Mouse (Mus musculus): ENCODE data around the gene Gm1123. TPM values are rescaled to one million over a fixed set of nuclear protein-coding genes. Genes with fewer than 3 reads are reported as not detected.
A peak's percentile ranks its signal among the peaks of the same experiment; 100 is the strongest.

Gene Gm1123
- polyA plus RNA-seq, 1 experiment from 2014 or later: 0.20 TPM

- WGBS: 71% methylated on average over 6 of the region's 6 CpGs
- no peak overlapping the region for H3K27ac ChIP-seq
- no peaks in the 10 kb centered on the region for H3K27me3 ChIP-seq (ENCODE audit: control insufficient read depth, insufficient read depth, low read length)
- no peak overlapping the region for H3K4me2 ChIP-seq (replicated peaks)
- no peaks in the 10 kb centered on the region for H3K9me3 ChIP-seq (ENCODE audit: control insufficient read depth, low read length)
- no peak overlapping the region for H3K4me3 ChIP-seq (replicated peaks; ENCODE audit: low read length)
- peaks cover 22% of the 10 kb centered on the region for H3K36me3 ChIP-seq (replicated peaks; ENCODE audit: control insufficient read depth, insufficient read depth)
- no peaks in the 10 kb centered on the region for H3K4me1 ChIP-seq (replicated peaks; ENCODE audit: control insufficient read depth, insufficient read depth, low read length)
- ATAC-seq (ENCODE audit: low FRiP score) (no peak), DNase-seq (ENCODE audit: low spot score) (no peak)
- no peak overlapping the region for H3K9ac ChIP-seq
These were observed 14.2 kb upstream of the Gm1123 start for GRCm38 (mm10) chr9:99049760-99050159.

GRCm38 (mm10) chr9:99048724-99049250, 13.3 kb upstream of the Gm1123 start:
- peak; percentile 63 for DNase-seq (ENCODE audit: low spot score)
- Histone ChIP-seq H3K9me3 (ENCODE audit: control insufficient read depth, low read length) (no peaks in the 10 kb centered on the region), H3K4me1 (replicated peaks; ENCODE audit: control insufficient read depth, insufficient read depth, low read length) (no peaks in the 10 kb centered on the region), H3K4me3 (replicated peaks; ENCODE audit: low read length) (no peak overlapping the region), H3K27ac (no peak overlapping the region), H3K9ac (no peak overlapping the region), H3K4me2 (replicated peaks) (no peak overlapping the region), H3K27me3 (ENCODE audit: control insufficient read depth, insufficient read depth, low read length) (no peaks in the 10 kb centered on the region), H3K36me3 (replicated peaks; ENCODE audit: control insufficient read depth, insufficient read depth) (peaks cover 19% of the 10 kb centered on the region)
- no peak; the same call in 1 of the 2 replicates for ATAC-seq (ENCODE audit: low FRiP score)
- 74% methylated on average over 1 of the region's 1 CpGs for WGBS

- Histone ChIP-seq H3K4me1 (replicated peaks; ENCODE audit: control insufficient read depth, insufficient read depth, low read length) (no peaks in the 10 kb centered on the region), H3K9me3 (ENCODE audit: control insufficient read depth, low read length) (no peaks in the 10 kb centered on the region), H3K9ac (no peak overlapping the region), H3K4me2 (replicated peaks) (no peak overlapping the region), H3K27me3 (ENCODE audit: control insufficient read depth, insufficient read depth, low read length) (no peaks in the 10 kb centered on the region), H3K36me3 (replicated peaks; ENCODE audit: control insufficient read depth, insufficient read depth) (peaks cover 28% of the 10 kb centered on the region), H3K27ac (no peak overlapping the region), H3K4me3 (replicated peaks; ENCODE audit: low read length) (no peak overlapping the region)
- ATAC-seq (ENCODE audit: low FRiP score) (no peak), DNase-seq (ENCODE audit: low spot score) (no peak)
- WGBS: 87% methylated on average over 8 of the region's 8 CpGs
These were observed 9.2 kb upstream of the Gm1123 start for GRCm38 (mm10) chr9:99044761-99045160.

GRCm38 (mm10) chr9:99042641-99043040, 7.1 kb upstream of the Gm1123 start:
- no peaks in the 10 kb centered on the region for H3K9me3 ChIP-seq (ENCODE audit: control insufficient read depth, low read length)
- DNase-seq (ENCODE audit: low spot score): no peak
- 95% methylated on average over 4 of the region's 4 CpGs for WGBS
- no peaks in the 10 kb centered on the region for H3K4me1 ChIP-seq (replicated peaks; ENCODE audit: control insufficient read depth, insufficient read depth, low read length)
- ATAC-seq (ENCODE audit: low FRiP score): no peak
- H3K4me2 ChIP-seq (replicated peaks): no peak overlapping the region
- H3K4me3 ChIP-seq (replicated peaks; ENCODE audit: low read length): no peak overlapping the region
- peaks cover 47% of the 10 kb centered on the region for H3K36me3 ChIP-seq (replicated peaks; ENCODE audit: control insufficient read depth, insufficient read depth)
- H3K9ac ChIP-seq: no peak overlapping the region
- no peaks in the 10 kb centered on the region for H3K27me3 ChIP-seq (ENCODE audit: control insufficient read depth, insufficient read depth, low read length)
- H3K27ac ChIP-seq: no peak overlapping the region

GRCm38 (mm10) chr9:99041994-99042393, 6.5 kb upstream of the Gm1123 start:
- no peak for DNase-seq (ENCODE audit: low spot score)
- peaks cover 47% of the 10 kb centered on the region for H3K36me3 ChIP-seq (replicated peaks; ENCODE audit: control insufficient read depth, insufficient read depth)
- H3K4me3 ChIP-seq (replicated peaks; ENCODE audit: low read length): no peak overlapping the region
- no peak overlapping the region for H3K4me2 ChIP-seq (replicated peaks)
- H3K9me3 ChIP-seq (ENCODE audit: control insufficient read depth, low read length): no peaks in the 10 kb centered on the region
- H3K27ac ChIP-seq: no peak overlapping the region
- ATAC-seq (ENCODE audit: low FRiP score): no peak
- no peak overlapping the region for H3K9ac ChIP-seq
- H3K4me1 ChIP-seq (replicated peaks; ENCODE audit: control insufficient read depth, insufficient read depth, low read length): no peaks in the 10 kb centered on the region
- WGBS: 79% methylated on average over 9 of the region's 9 CpGs
- H3K27me3 ChIP-seq (ENCODE audit: control insufficient read depth, insufficient read depth, low read length): no peaks in the 10 kb centered on the region

GRCm38 (mm10) chr9:99034111-99034510, 1.4 kb downstream of the Gm1123 start:
- H3K4me2 ChIP-seq (replicated peaks): no peak overlapping the region
- 75% methylated on average over 8 of the region's 8 CpGs for WGBS
- H3K4me1 ChIP-seq (replicated peaks; ENCODE audit: control insufficient read depth, insufficient read depth, low read length): no peaks in the 10 kb centered on the region
- no peak overlapping the region for H3K4me3 ChIP-seq (replicated peaks; ENCODE audit: low read length)
- no peak for DNase-seq (ENCODE audit: low spot score)
- H3K27ac ChIP-seq: no peak overlapping the region
- ATAC-seq (ENCODE audit: low FRiP score): no peak
- no peaks in the 10 kb centered on the region for H3K9me3 ChIP-seq (ENCODE audit: control insufficient read depth, low read length)
- H3K9ac ChIP-seq: no peak overlapping the region
- no peaks in the 10 kb centered on the region for H3K27me3 ChIP-seq (ENCODE audit: control insufficient read depth, insufficient read depth, low read length)
- peaks cover 12% of the 10 kb centered on the region for H3K36me3 ChIP-seq (replicated peaks; ENCODE audit: control insufficient read depth, insufficient read depth)

GRCm38 (mm10) chr9:99032031-99032430, 3.5 kb downstream of the Gm1123 start:
- ATAC-seq (ENCODE audit: low FRiP score) (no peak), DNase-seq (ENCODE audit: low spot score) (no peak)
- no peak overlapping the region for H3K4me3 ChIP-seq (replicated peaks; ENCODE audit: low read length)
- 74% methylated on average over 8 of the region's 8 CpGs for WGBS
- no peaks in the 10 kb centered on the region for H3K9me3 ChIP-seq (ENCODE audit: control insufficient read depth, low read length)
- no peaks in the 10 kb centered on the region for H3K4me1 ChIP-seq (replicated peaks; ENCODE audit: control insufficient read depth, insufficient read depth, low read length)
- no peak overlapping the region for H3K4me2 ChIP-seq (replicated peaks)
- H3K9ac ChIP-seq: no peak overlapping the region
- H3K36me3 ChIP-seq (replicated peaks; ENCODE audit: control insufficient read depth, insufficient read depth): no peaks in the 10 kb centered on the region; the same call in 1 of the 2 replicates
- no peaks in the 10 kb centered on the region for H3K27me3 ChIP-seq (ENCODE audit: control insufficient read depth, insufficient read depth, low read length)
- H3K27ac ChIP-seq: no peak overlapping the region

GRCm38 (mm10) chr9:99021751-99022150, 13.8 kb downstream of the Gm1123 start:
- H3K9me3 ChIP-seq (ENCODE audit: control insufficient read depth, low read length): no peaks in the 10 kb centered on the region
- WGBS: 87% methylated on average over 4 of the region's 4 CpGs
- ATAC-seq (ENCODE audit: low FRiP score) (no peak), DNase-seq (ENCODE audit: low spot score) (no peak)
- H3K27me3 ChIP-seq (ENCODE audit: control insufficient read depth, insufficient read depth, low read length): no peaks in the 10 kb centered on the region
- no peak overlapping the region for H3K4me2 ChIP-seq (replicated peaks)
- no peak overlapping the region for H3K4me3 ChIP-seq (replicated peaks; ENCODE audit: low read length)
- no peak overlapping the region for H3K9ac ChIP-seq
- no peaks in the 10 kb centered on the region for H3K4me1 ChIP-seq (replicated peaks; ENCODE audit: control insufficient read depth, insufficient read depth, low read length)
- no peak overlapping the region for H3K27ac ChIP-seq
- no peaks in the 10 kb centered on the region for H3K36me3 ChIP-seq (replicated peaks; ENCODE audit: control insufficient read depth, insufficient read depth)

- Histone ChIP-seq H3K4me1 (replicated peaks; ENCODE audit: control insufficient read depth, insufficient read depth, low read length) (no peaks in the 10 kb centered on the region), H3K9me3 (ENCODE audit: control insufficient read depth, low read length) (no peaks in the 10 kb centered on the region), H3K27ac (no peak overlapping the region), H3K4me2 (replicated peaks) (no peak overlapping the region), H3K4me3 (replicated peaks; ENCODE audit: low read length) (no peak overlapping the region), H3K27me3 (ENCODE audit: control insufficient read depth, insufficient read depth, low read length) (no peaks in the 10 kb centered on the region), H3K36me3 (replicated peaks; ENCODE audit: control insufficient read depth, insufficient read depth) (no peaks in the 10 kb centered on the region), H3K9ac (no peak overlapping the region)
- no peak for ATAC-seq (ENCODE audit: low FRiP score)
- WGBS: 23% methylated on average over 5 of the region's 5 CpGs
- no peak for DNase-seq (ENCODE audit: low spot score)
These were observed 14.3 kb downstream of the Gm1123 start for GRCm38 (mm10) chr9:99021166-99021565.

GRCm38 (mm10) chr9:99017679-99018078, 17.8 kb downstream of the Gm1123 start:
- Histone ChIP-seq H3K27ac (no peak overlapping the region), H3K9me3 (ENCODE audit: control insufficient read depth, low read length) (no peaks in the 10 kb centered on the region), H3K36me3 (replicated peaks; ENCODE audit: control insufficient read depth, insufficient read depth) (no peaks in the 10 kb centered on the region), H3K4me2 (replicated peaks) (no peak overlapping the region), H3K4me1 (replicated peaks; ENCODE audit: control insufficient read depth, insufficient read depth, low read length) (no peaks in the 10 kb centered on the region), H3K4me3 (replicated peaks; ENCODE audit: low read length) (no peak overlapping the region), H3K27me3 (ENCODE audit: control insufficient read depth, insufficient read depth, low read length) (no peaks in the 10 kb centered on the region), H3K9ac (no peak overlapping the region)
- WGBS: 85% methylated on average over 6 of the region's 6 CpGs
- DNase-seq (ENCODE audit: low spot score) (no peak), ATAC-seq (ENCODE audit: low FRiP score) (no peak)
